Mouse (Mus musculus) layer of hippocampus, postnatal 25 days (tissue): ENCODE measurements at regions not wholly inside any gene's neighbourhood (a gene's known extent, or its start where the extent isn't known, plus 50 kb on each side); places are given as distances from the start of the nearest gene placed in this dataset.
"Not testable (repeated sequence)": the region's sequence is repeated elsewhere in the genome, so short reads cannot be mapped to it uniquely, and the experiment has no call there.

ENCODE experiments used
- DNase-seq, 2 experiments: peaks; one replicate each; pipeline ENCODE4 v3.0.0; 2022; ENCODE audit warnings: mixed read lengths in 2 of 2, low spot score in 1 of 2; ENCODE audit errors: extremely low spot score in 1 of 2

DNA sequence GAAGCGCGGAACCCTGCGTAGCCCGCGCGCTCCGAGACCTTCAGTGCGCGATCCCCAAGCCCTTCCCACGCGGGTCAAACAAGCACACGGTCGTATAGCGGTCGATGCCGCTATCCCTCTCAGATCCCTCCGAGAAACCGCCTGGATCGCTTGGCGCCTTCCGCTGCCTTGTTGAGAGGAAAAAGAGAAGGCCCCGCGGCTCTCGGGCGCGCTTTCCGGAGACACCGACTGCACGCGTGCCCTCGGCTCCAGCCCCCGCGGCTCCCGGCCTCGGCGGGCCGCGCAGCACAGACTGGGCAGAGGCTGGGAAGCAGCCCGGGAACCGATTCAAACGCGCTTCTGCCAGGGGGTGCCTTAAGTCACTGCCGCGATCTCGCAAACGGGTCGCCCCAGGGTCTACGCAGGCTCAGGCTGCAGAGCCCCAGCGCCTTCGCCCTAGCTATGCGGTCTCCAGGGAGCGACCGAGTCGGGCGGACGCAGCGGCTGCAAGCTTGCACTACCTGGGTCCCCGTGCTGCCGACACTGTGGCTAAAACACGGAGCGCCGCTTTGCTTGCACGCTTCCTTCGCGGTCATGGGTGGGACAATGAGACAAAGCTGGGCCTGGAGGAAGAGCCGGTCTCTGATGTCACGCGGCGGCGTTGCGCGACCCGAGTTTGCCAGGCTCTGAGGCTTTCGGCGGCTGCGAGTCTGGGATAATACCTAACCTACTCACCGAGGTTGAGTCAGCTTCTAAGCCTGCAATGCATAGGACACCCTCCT, 87.3 kb downstream of the Crisp4 start:
- peak; percentile 19 to 30 for DNase-seq

DNA sequence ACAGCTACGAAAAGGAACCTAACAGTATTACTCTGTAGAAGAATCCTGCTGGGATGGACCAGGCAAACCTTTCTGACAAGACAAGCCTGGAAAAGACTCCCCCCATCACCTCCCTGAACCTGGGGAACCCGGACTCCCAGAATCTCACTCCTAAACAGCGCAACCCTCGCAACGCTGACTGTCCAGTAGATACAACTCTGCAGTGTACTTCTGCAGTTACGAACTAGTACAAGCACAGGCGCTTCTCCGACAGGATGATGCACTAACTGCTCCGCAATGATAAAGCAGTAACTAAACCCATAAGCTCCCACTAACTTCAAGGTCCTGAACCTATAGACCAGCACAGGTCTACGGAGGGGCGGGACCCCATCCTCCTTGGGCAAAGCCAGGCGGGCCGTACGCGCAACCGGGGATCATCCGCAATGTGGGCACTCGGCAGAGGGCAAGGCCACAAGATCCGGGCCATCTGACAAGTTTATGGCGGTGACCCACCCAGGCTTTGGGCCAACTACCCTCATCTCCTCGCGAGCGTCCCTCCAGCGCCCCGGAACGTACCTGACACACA, 88.0 kb downstream of the Crisp4 start:
- no peak for DNase-seq

DNA sequence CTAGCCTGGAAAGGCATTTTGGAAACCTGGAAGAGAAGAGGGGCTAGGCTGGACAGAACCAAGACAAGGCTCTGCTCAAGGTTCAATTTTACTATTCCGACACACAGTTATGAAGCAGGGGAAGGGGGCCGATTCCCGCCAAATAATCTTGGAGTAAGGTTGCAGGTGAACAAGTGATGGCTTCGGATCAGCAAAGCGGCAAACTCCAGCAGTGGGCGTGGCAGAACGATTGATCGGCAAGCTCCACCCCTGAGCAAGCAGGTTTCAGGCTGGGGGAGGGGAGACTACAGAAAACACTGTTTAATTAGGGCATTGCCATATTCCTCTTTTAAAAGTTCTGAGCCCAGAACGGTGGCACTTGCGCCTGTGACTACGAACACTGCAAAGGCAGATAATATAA, 88.7 kb downstream of the Crisp4 start:
- not testable (repeated sequence) for DNase-seq

DNA sequence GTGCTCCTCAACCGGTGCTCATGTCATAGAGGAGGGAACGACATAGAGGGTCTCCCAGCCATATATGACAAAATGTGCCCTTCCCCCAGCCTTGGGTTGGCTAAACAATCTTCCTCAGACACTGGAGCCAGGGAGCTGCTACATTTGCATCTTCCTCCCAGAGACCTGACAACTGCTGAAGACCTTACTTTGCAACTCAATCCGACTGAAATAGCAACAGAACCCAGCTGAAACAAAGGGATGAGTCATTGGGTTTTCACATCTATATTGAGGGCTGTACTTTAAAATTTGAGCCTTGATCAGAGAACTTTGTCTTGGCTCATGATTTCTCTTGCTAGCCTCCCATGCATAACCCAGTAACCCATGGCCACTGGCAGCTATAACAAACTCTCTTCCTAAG, 115.5 kb downstream of the Crisp4 start:
- DNase-seq, result no peak

DNA sequence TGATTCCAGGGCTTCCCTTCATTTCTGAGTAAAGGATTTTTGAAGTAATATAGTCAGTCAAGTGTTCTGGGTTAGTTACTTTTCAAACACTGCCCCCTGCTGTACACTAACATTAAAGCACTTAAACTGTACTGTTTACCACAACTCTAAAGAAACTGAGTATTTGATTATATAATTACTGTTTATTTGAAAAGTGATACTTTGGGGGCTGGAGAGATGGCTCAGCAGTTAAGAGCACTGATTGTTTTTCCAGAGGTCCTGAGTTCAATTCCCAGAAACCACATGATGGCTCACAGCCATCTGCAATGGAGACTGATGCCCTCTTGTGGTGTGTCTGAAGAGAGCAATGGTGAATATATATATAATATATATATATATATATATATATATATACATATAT, 132.8 kb downstream of the Crisp4 start:
- not testable (repeated sequence) for DNase-seq

DNA sequence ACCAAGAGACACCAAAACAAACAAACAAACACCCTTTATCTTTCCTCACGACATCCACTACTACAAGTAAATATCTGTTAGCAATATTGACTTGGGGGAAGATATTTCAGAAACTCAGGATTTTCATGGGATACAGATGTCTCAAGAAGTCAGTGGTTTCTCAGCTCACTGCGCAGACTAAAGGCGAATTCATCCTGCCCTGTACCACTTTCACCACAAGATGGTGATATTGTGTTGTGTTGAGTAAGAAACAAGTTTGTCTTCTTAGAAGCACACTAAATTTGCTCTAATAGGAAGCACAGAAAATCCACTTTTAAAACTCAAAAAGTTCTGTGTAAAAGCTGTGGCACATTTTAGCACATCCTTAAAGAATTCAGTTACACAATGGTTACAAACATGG, 165.1 kb downstream of the Crisp4 start:
- DNase-seq, result peak in 1 of 2 experiments; percentile 51

DNA sequence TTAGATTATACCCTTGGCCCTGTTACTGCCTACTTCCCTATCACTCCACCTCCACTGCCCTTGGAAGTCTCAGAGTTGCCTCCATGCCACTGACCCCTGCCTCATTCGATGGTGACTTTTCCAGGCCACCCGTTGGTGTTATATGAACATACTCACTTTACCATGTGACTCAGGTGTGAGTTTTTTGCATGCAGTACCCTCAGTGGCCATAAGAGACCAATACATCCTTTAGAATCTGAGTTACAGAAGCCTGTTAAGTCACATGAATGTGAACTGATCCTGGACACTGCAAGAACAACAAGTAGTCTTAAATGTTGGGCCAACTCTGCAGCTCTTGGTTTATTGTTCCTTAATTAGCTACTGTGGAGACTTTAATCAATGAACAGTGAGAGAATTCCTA, 167.6 kb downstream of the Crisp4 start:
- no peak for DNase-seq

DNA sequence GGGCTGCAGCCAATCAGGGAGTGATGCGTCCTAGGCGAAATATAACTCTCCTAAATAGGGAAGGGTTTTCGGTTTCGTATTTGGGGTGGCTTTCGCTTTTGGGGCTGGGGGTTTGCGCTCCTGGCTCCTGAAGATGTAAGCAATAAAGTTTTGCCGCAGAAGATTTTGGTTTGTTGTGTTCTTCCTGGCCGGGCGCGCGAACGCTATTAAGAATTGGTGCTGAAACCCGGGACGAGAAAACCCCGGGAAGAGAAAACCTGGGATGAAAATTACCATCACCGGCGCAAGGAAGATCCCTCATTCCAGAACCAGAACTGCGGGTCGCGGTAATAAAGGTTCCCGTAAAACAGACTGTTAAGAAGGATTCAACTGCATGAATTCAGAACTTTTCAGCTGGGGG, 188.8 kb downstream of the Crisp4 start:
- DNase-seq, result not testable (repeated sequence)

DNA sequence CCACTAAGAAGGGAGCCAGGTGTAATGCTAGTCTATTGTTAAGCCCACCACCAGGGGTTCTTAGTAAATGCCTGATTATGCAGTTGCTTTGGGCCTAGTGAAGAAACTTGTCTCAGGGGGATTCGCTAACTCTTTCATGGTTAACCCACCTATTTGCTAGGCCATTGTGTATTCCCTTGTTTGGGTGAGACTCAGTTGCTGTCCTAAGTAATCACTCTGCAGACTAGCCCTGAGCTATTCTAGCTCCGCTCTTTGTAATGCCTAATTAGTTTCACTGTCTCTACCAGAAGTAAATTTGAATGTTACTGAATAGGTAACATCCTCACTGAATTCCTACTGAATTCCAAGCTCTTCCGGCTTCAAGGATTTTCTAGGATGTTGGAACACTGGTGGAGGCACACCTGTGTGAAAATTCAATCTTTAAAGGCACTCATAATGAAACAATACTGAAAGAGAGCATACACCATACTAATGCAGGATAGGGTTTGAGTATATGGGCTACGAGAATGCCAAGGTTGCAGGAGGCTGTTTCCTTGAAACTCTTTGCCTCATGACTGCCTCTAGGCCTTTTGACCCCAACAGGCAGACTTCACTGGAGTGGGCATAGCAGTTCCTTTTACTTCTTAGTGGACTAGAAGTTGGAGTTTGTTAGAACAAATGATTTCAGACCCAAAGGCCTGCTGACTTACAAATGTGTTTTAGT, 213.4 kb downstream of the Crisp4 start:
- not testable (repeated sequence) for DNase-seq
